Mouse (Mus musculus): ENCODE results near the gene Col7a1. TPM values are rescaled to one million over a fixed set of nuclear protein-coding genes. Genes with fewer than 3 reads are reported as not detected.

The Col7a1 gene
- 3.4 TPM for polyA plus RNA-seq (2015; fragmentation: Illumina TruSeq; extraction: RNeasy Lipid Tissue Mini Kit (QIAGEN cat#74804); ENCODE audit: low read depth, low replicate concordance)

DNA sequence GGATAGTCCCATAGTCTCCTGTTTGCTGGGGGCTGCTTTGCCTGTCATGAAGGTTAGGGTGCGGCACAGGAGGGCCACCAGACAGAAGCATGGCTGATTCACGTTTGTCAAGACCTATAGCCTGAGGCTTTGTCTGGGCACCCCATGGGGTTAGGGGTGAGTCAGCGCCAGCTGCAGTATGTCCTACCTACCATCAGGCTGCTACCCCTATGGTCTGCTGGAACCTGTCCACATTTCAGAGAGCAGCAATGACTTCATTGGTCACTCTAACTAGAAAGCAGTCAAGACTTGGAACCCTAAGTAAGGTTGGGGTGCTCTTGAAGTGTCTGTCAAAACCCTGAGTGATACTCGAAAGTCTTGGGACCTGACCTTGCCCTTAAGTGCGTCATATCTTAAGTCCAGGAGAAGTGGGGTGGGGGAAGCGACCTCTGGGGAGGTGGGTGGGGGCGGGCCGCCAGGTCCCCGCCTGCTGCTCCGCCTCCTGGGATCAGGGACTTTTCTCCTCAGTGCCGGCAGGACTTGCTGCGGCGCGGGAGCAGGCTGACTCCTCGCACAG lies at the start of gene Col7a1:
TSS of gene Col7a1 (plus strand) at position 506 of the 556 bp plus-strand sequence.

DNA sequence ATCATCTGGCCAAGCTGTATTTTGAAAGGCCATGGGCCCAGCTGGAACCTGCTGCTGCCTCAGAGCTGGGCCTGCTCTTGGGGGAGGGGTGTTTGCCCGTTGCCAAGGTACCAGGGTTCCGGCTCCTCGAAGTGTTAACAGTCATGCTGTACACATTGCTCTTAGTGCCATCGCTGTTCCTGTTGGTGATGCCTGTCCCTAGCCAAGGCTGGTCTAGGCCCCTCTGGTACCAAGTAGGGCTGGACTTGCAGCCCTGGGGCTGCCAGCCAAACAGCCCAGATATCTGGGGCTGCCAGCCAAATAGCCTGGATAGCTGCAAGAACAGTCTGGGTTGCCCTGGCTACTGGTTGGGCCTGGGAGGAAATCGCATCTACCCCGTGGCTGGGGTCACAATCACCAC lies 38.9 kb upstream of the Col7a1 start, which contains the start of gene Tmem89:
TSS of gene Tmem89 (plus strand) at position 129 of the 400 bp plus-strand sequence.

DNA sequence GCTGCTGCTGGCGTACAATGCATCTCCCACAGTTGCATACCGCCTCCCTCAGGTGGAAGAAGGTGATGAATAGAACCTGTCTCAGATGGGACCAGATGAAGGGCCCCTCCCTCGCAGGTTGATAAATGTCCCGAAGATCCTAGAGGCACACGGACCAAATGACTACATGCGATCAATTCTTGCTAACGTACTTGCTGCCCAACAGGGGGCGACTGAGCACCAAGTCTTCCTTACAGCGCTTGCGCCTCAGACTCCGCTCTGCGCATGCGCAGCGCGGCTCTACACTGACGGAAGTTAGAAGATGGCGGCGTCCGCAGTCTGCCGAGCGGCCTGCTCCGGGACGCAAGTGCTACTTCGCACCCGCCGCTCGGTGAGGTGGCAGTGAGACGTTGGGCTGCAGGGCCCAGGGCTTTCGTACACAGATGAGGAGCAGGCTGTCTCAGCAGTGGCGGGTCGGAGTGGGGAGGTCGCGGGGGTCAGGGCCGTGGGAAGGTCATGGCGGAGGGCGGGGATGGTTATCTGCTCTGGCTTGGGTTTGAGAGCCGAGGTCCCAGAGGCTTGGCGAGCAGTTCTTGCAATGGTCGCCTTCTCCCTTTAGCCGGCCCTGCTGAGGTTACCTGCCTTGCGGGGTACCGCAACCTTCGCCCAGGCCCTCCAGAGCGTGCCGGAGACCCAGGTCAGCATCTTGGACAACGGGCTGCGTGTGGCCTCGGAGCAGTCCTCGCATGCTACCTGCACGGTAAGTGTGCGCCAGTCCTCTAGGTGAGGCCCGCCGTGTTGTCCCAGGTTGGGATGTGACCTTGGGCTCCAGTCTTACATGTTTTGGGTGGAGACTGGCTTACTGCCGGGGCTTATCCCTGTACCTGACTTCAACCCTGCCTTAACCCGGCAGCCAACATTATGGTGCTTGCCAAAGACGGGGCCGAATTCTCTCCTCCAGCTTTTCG lies 16.7 kb upstream of the Col7a1 start, which contains the start of gene Uqcrc1:
TSS of gene Uqcrc1 (plus strand) at position 216 of the 947 bp plus-strand sequence.

DNA sequence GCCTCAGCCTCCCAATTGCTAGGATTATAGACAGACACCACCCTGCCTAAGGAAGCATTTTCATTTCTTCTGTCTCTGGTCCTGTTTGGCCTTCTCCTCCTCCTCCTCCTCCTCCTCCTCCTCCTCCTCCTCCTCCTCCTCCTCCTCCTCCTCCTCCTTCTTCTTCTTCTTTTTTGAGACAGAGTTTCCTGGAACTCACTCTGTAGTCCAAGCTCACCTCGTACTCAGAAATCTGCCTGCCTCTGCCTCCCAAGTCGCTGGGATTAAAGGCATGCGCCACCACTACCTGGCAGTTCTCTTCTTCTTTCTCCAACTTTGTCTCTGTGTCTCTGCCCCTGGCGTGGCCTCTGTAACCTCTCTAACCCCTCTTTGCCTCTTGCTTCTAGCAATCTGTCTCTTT lies 32.3 kb downstream of the Col7a1 start, which contains the start of gene Ucn2:
TSS of gene Ucn2 (plus strand) at position 301 of the 400 bp plus-strand sequence.

DNA sequence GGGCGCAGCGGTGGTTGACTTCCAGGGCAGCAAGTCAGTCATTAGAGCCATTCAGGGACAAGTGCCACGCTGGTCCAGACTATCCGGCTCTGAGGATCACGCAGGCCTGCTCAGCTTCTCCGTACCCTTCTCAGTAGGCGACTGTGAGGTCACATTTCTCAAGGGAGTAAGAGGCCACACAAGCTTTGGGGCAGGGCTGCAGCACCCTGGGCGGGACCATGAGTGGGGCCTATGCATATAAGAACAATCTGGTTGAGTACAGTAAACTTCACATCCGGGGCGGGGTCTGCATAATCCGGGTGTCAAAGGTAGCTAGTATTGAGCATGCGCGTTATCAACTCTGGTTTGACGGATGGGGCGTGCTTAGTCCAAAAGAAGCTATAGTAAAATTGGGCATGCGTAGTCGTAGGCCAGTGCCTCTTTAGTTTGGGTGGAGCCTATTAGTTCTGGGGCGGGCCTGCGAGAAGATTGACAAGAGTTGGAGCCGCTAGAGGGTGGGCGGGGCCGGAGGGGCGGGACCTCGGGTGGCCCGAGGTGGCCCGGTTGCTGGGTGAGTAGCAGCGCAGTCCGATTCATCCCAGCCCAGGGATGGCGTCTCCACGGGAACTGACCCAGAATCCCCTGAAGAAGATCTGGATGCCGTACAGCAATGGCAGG lies 38.2 kb downstream of the Col7a1 start, which contains the start of gene Pfkfb4:
TSS of gene Pfkfb4 (plus strand) at position 351 of the 657 bp plus-strand sequence.

Other genes with a start within 250 kb of the Col7a1 start
- 163 TPM for gene Ip6k2, start 169.8 kb upstream of the Col7a1 start, polyA plus RNA-seq (2015; fragmentation: Illumina TruSeq; extraction: RNeasy Lipid Tissue Mini Kit (QIAGEN cat#74804); ENCODE audit: low read depth, low replicate concordance)
- gene Nckipsd, start 145.2 kb upstream of the Col7a1 start, polyA plus RNA-seq (2015; fragmentation: Illumina TruSeq; extraction: RNeasy Lipid Tissue Mini Kit (QIAGEN cat#74804); ENCODE audit: low read depth, low replicate concordance), result 48.6 TPM
- 27.4 TPM for gene Celsr3, start 127.3 kb upstream of the Col7a1 start, polyA plus RNA-seq (2015; fragmentation: Illumina TruSeq; extraction: RNeasy Lipid Tissue Mini Kit (QIAGEN cat#74804); ENCODE audit: low read depth, low replicate concordance)
- gene Slc26a6, start 100.3 kb upstream of the Col7a1 start, polyA plus RNA-seq (2015; fragmentation: Illumina TruSeq; extraction: RNeasy Lipid Tissue Mini Kit (QIAGEN cat#74804); ENCODE audit: low read depth, low replicate concordance), result 14.9 TPM
- not detected for gene Tmem89, start 39.0 kb upstream of the Col7a1 start, polyA plus RNA-seq (2015; fragmentation: Illumina TruSeq; extraction: RNeasy Lipid Tissue Mini Kit (QIAGEN cat#74804); ENCODE audit: low read depth, low replicate concordance)
- 368 TPM for gene Uqcrc1, start 17.0 kb upstream of the Col7a1 start, polyA plus RNA-seq (2015; fragmentation: Illumina TruSeq; extraction: RNeasy Lipid Tissue Mini Kit (QIAGEN cat#74804); ENCODE audit: low read depth, low replicate concordance)
- not detected for gene Ucn2, start 32.4 kb downstream of the Col7a1 start, polyA plus RNA-seq (2015; fragmentation: Illumina TruSeq; extraction: RNeasy Lipid Tissue Mini Kit (QIAGEN cat#74804); ENCODE audit: low read depth, low replicate concordance)
- 12.8 TPM for gene Pfkfb4, start 38.2 kb downstream of the Col7a1 start, polyA plus RNA-seq (2015; fragmentation: Illumina TruSeq; extraction: RNeasy Lipid Tissue Mini Kit (QIAGEN cat#74804); ENCODE audit: low read depth, low replicate concordance)
- gene Shisa5, start 85.0 kb downstream of the Col7a1 start, polyA plus RNA-seq (2015; fragmentation: Illumina TruSeq; extraction: RNeasy Lipid Tissue Mini Kit (QIAGEN cat#74804); ENCODE audit: low read depth, low replicate concordance), result 90.6 TPM
- 15.5 TPM for gene Trex1, start 106.1 kb downstream of the Col7a1 start, polyA plus RNA-seq (2015; fragmentation: Illumina TruSeq; extraction: RNeasy Lipid Tissue Mini Kit (QIAGEN cat#74804); ENCODE audit: low read depth, low replicate concordance)
- 17.6 TPM for gene Atrip, start 120.5 kb downstream of the Col7a1 start, polyA plus RNA-seq (2015; fragmentation: Illumina TruSeq; extraction: RNeasy Lipid Tissue Mini Kit (QIAGEN cat#74804); ENCODE audit: low read depth, low replicate concordance)
- gene Ccdc51, start 128.9 kb downstream of the Col7a1 start, polyA plus RNA-seq (2015; fragmentation: Illumina TruSeq; extraction: RNeasy Lipid Tissue Mini Kit (QIAGEN cat#74804); ENCODE audit: low read depth, low replicate concordance), result 10.4 TPM
- 433 TPM for gene Tma7, start 129.0 kb downstream of the Col7a1 start, polyA plus RNA-seq (2015; fragmentation: Illumina TruSeq; extraction: RNeasy Lipid Tissue Mini Kit (QIAGEN cat#74804); ENCODE audit: low read depth, low replicate concordance)
- gene Plxnb1, start 141.8 kb downstream of the Col7a1 start, polyA plus RNA-seq (2015; fragmentation: Illumina TruSeq; extraction: RNeasy Lipid Tissue Mini Kit (QIAGEN cat#74804); ENCODE audit: low read depth, low replicate concordance), result 31.5 TPM
- gene Fbxw21, start 208.5 kb downstream of the Col7a1 start, polyA plus RNA-seq (2015; fragmentation: Illumina TruSeq; extraction: RNeasy Lipid Tissue Mini Kit (QIAGEN cat#74804); ENCODE audit: low read depth, low replicate concordance), result not detected
- not detected for gene Fbxw13, start 242.4 kb downstream of the Col7a1 start, polyA plus RNA-seq (2015; fragmentation: Illumina TruSeq; extraction: RNeasy Lipid Tissue Mini Kit (QIAGEN cat#74804); ENCODE audit: low read depth, low replicate concordance)

Measured in brain, adult 10 weeks (tissue).